ENCODE assay signal across 23 mouse cellular contexts in genomic region chr13:102765216-102765615, GRCm38 (mm10).
DNase-seq lines count a peak whose midpoint lies in the region; ATAC-seq and TF ChIP-seq lines count a peak whose summit lies in the region.
"Had no signal": no experiment of that assay in that cellular context is flagged by ENCODE, and none has a peak within 500 bp of the region (broad histone marks: within the 10 kb centered on the region; RNA-seq: fewer than 3 reads in every experiment).

No protein-coding gene starts in this region.

- no peak for TF ChIP-seq POLR2A in MEL (IDR thresholded peaks at IDR 0.05; ENCODE audit: control insufficient read depth in 1 of 2, insufficient read depth in 1 of 2, low read depth in 1 of 2, low read length in 2 of 2, poor library complexity in 1 of 2)
- TF ChIP-seq POLR2A in brain, embryonic 14.5 days (IDR thresholded peaks at IDR 0.05; ENCODE audit: borderline replicate concordance, extremely low read depth, insufficient read depth, insufficient read length, poor library complexity, severe bottlenecking): no peak

- peak; percentile 61; the same call in 1 of the 2 replicates for ATAC-seq in midbrain, embryonic 12.5 days (ENCODE audit: low FRiP score, low read depth)
- ATAC-seq in midbrain, embryonic 15.5 days (replicated peaks): no peak

- no peaks in the 10 kb centered on the region for H3K27me3 ChIP-seq in midbrain, embryonic 12.5 days
- H3K27me3 ChIP-seq in midbrain, embryonic 15.5 days (replicated peaks): no peaks in the 10 kb centered on the region
- H3K27me3 ChIP-seq in MEL (ENCODE audit: control insufficient read depth in 1 of 2, insufficient read depth in 2 of 2, low read length in 2 of 2): no peaks in the 10 kb centered on the region
- H3K27me3 ChIP-seq: liver, embryonic 15.5 days had no signal

- no peak for TF ChIP-seq CTCF in MEL (IDR thresholded peaks at IDR 0.05 in 2 of 3, conservative IDR thresholded peaks at IDR 0.05 in 1 of 3; ENCODE audit: control insufficient read depth in 1 of 3, insufficient read depth in 1 of 3, low read depth in 2 of 3, low read length in 3 of 3, poor library complexity in 1 of 3, severe bottlenecking in 1 of 3)
- TF ChIP-seq CTCF in brain, embryonic 14.5 days (IDR thresholded peaks at IDR 0.05; ENCODE audit: borderline replicate concordance, extremely low read depth, insufficient read depth, insufficient read length): no peak

- no peak for TF ChIP-seq RAD21 in MEL (IDR thresholded peaks at IDR 0.05; ENCODE audit: low read depth, low read length)

- no peak overlapping the region for H3K27ac ChIP-seq in midbrain, embryonic 12.5 days (replicated peaks)
- H3K27ac ChIP-seq in midbrain, embryonic 15.5 days: no peak overlapping the region
- H3K27ac ChIP-seq in MEL (ENCODE audit: control insufficient read depth, low read depth, low read length): peak overlapping the region; percentile 76
- H3K27ac ChIP-seq: heart, embryonic 10.5 days; kidney, postnatal 0 days; left cerebral cortex, adult 2 months; limb, embryonic 10.5 days; liver, embryonic 15.5 days had no signal

- DNase-seq in heart, adult 11 months: peak; percentile 83
- no peak for DNase-seq in heart, adult 9 months (ENCODE audit: low spot score in 2 of 2)
- no peak for DNase-seq in MEL (ENCODE audit: low read depth, low spot score)
- DNase-seq in brain, embryonic 14.5 days (ENCODE audit: low read depth): peak; percentile 80
- DNase-seq in kidney, postnatal 25 days: no peak
- DNase-seq in heart, adult 18-20 months: no peak
- DNase-seq: adrenal gland, postnatal 10 days; cerebellum, adult 8-10 months; cerebellum, postnatal 36 days; gastrocnemius, postnatal 36 days; heart, postnatal 4 days; kidney, adult 2 months; liver; lung, postnatal 4 days; right cerebral cortex, postnatal 25 days; thymus, postnatal 25 days had no signal

- no peaks in the 10 kb centered on the region for H3K79me2 ChIP-seq in MEL (ENCODE audit: control insufficient read depth, insufficient read depth, low read length, poor library complexity)

- peaks cover 12% of the 10 kb centered on the region for H3K4me1 ChIP-seq in midbrain, embryonic 12.5 days
- H3K4me1 ChIP-seq in midbrain, embryonic 15.5 days: peaks cover 8% of the 10 kb centered on the region; the same call in 1 of the 2 replicates
- H3K4me1 ChIP-seq in MEL (ENCODE audit: control insufficient read depth in 1 of 2, insufficient read depth in 2 of 2, low read length in 2 of 2): peaks cover 41 to 58% of the 10 kb centered on the region in 2 experiments
- H3K4me1 ChIP-seq: liver, embryonic 15.5 days had no signal

- TF ChIP-seq EP300 in MEL (IDR thresholded peaks at IDR 0.05; ENCODE audit: low read depth in 1 of 2, low read length in 2 of 2): no peak

- no peak overlapping the region for H3K4me3 ChIP-seq in midbrain, embryonic 12.5 days
- no peak overlapping the region for H3K4me3 ChIP-seq in midbrain, embryonic 15.5 days
- H3K4me3 ChIP-seq in MEL (ENCODE audit: control insufficient read depth in 1 of 2, insufficient read depth in 1 of 2, low read depth in 2 of 2, low read length in 2 of 2): no peak overlapping the region
- H3K4me3 ChIP-seq: heart, embryonic 10.5 days; left cerebral cortex, adult 2 months; limb, embryonic 10.5 days; liver, embryonic 15.5 days had no signal

- H3K4me2 ChIP-seq in midbrain, embryonic 12.5 days (replicated peaks): no peak overlapping the region
- no peak overlapping the region for H3K4me2 ChIP-seq in midbrain, embryonic 15.5 days
- H3K4me2 ChIP-seq: liver, embryonic 15.5 days had no signal

- H3K36me3 ChIP-seq in midbrain, embryonic 12.5 days: peaks cover 9% of the 10 kb centered on the region
- no peaks in the 10 kb centered on the region for H3K36me3 ChIP-seq in midbrain, embryonic 15.5 days (replicated peaks)
- peaks cover 0 to 57% of the 10 kb centered on the region in 2 experiments; a peak in 2 of 4 replicates for H3K36me3 ChIP-seq in MEL (ENCODE audit: control insufficient read depth in 1 of 2, insufficient read depth in 2 of 2, low read length in 2 of 2)
- H3K36me3 ChIP-seq: liver, embryonic 15.5 days had no signal

- H3K9ac ChIP-seq in midbrain, embryonic 12.5 days (replicated peaks): no peak overlapping the region
- H3K9ac ChIP-seq in midbrain, embryonic 15.5 days: no peak overlapping the region
- no peak overlapping the region for H3K9ac ChIP-seq in MEL (ENCODE audit: control insufficient read depth, low read depth, low read length, poor library complexity, severe bottlenecking)
- H3K9ac ChIP-seq: liver, embryonic 15.5 days had no signal

- H3K9me3 ChIP-seq in midbrain, embryonic 12.5 days: no peaks in the 10 kb centered on the region
- no peaks in the 10 kb centered on the region for H3K9me3 ChIP-seq in midbrain, embryonic 15.5 days
- H3K9me3 ChIP-seq in MEL (replicated peaks; ENCODE audit: insufficient read depth, low read length): no peaks in the 10 kb centered on the region
- H3K9me3 ChIP-seq: heart, embryonic 10.5 days; limb, embryonic 10.5 days; liver, embryonic 15.5 days had no signal

- 71% methylated on average over 11 of the region's 11 CpGs for WGBS in midbrain, embryonic 12.5 days
- WGBS in midbrain, embryonic 15.5 days: 36% methylated on average over 11 of the region's 11 CpGs

TF ChIP-seq in MEL, 35 proteins besides CTCF, POLR2A, EP300 and RAD21:
- TF ChIP-seq GATA1 (IDR thresholded peaks at IDR 0.05; ENCODE audit: low read depth, low read length): no peak
- no peak for TF ChIP-seq CHD2 (IDR thresholded peaks at IDR 0.05; ENCODE audit: low read length)
- TF ChIP-seq E2F4 (IDR thresholded peaks at IDR 0.05; ENCODE audit: borderline replicate concordance, low read depth, low read length): no peak
- TF ChIP-seq KAT2A (conservative IDR thresholded peaks at IDR 0.05; ENCODE audit: low read depth, low read length): no peak
- no peak for TF ChIP-seq MYB (IDR thresholded peaks at IDR 0.05; ENCODE audit: low read depth, low read length)
- no peak for TF ChIP-seq MAZ (IDR thresholded peaks at IDR 0.05; ENCODE audit: low read depth, low read length)
- no peak for TF ChIP-seq BHLHE40 (IDR thresholded peaks at IDR 0.05; ENCODE audit: borderline replicate concordance, low read depth, low read length)
- TF ChIP-seq SMC3 (IDR thresholded peaks at IDR 0.05; ENCODE audit: low read depth, low read length): no peak
- TF ChIP-seq JUND (IDR thresholded peaks at IDR 0.05; ENCODE audit: low read depth, low read length): no peak
- no peak for TF ChIP-seq MAX (IDR thresholded peaks at IDR 0.05; ENCODE audit: low read length)
- TF ChIP-seq USF2 (IDR thresholded peaks at IDR 0.05; ENCODE audit: borderline replicate concordance in 1 of 2, insufficient read depth in 1 of 2, low read depth in 1 of 2, low read length in 2 of 2): no peak
- no peak for TF ChIP-seq TBP (IDR thresholded peaks at IDR 0.05; ENCODE audit: low read depth, low read length)
- no peak for TF ChIP-seq RCOR1 (IDR thresholded peaks at IDR 0.05; ENCODE audit: low read depth, low read length)
TF ChIP-seq in MEL: peak in this region for 0.

Comparison
In these comparisons a context has a peak if more than half of its experiments do, and no peak if none do; other contexts are left out.
1. DNase-seq: peak in heart, adult 11 months (single experiment) and brain, embryonic 14.5 days (single experiment); none in heart, adult 9 months (0 of 2), MEL (single experiment), kidney, postnatal 25 days (0 of 2) and heart, adult 18-20 months (0 of 2).